Mouse (Mus musculus) urinary bladder, postnatal 25 days (tissue): ENCODE measurements around the gene Klkb1.
A peak's percentile ranks its signal among the peaks of the same experiment; 100 is the strongest.
"Not testable (repeated sequence)": the region's sequence is repeated elsewhere in the genome, so short reads cannot be mapped to it uniquely, and the experiment has no call there.

ENCODE experiments used
- DNase-seq: peaks from one replicate; pipeline ENCODE4 v3.0.0; 2022; ENCODE audit warnings: low spot score

The Klkb1 gene

GRCm38 (mm10) chr8:45294687-45295086, at the start of gene Klkb1:
Klkb1 (minus strand) TSS chr8:45294859.
- no peak for DNase-seq

DNA sequence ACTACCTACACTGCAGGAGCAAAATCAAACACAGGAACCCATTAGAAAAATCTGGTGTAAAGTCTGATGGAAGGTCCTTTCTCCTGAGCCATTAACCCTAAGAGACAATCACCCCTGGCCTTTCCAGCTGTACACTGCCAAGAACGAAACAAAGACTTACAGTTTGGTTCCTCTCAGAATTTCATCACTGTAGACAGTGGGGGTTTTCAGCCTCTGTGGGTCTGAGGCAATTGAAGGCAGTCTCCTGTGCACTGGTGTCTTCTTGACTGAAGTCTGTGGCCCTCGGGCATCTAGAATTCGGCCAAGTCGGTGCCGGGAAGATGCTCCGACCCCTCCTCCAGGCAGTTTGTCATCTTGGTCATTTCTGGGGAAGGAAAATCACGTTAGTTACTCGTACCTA, 49.6 kb upstream of the Klkb1 start:
- DNase-seq = no peak

- DNase-seq = no peak
Observed at GRCm38 (mm10) chr8:45341630-45342628, 47.3 kb upstream of the Klkb1 start.

DNA sequence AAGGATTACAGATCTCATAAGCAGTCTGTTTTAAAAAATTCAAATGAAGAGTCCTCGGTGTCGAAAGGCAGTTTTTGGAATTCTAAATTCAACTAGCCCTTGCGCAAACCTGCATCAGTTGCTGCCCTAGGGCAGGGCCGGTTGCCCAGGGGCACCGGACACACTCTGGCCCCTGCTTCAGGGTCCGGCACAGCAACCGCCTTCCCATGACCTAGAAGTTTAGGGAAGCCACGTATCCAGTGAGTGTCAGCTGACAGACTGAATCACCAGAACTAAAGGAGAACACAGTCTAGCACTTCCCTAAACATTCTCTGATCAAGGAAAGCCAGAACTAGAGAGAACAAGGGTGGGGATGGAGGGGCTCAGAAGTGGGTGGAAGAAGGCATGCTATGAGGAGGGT, 38.8 kb upstream of the Klkb1 start:
- DNase-seq = peak; percentile 17

DNA sequence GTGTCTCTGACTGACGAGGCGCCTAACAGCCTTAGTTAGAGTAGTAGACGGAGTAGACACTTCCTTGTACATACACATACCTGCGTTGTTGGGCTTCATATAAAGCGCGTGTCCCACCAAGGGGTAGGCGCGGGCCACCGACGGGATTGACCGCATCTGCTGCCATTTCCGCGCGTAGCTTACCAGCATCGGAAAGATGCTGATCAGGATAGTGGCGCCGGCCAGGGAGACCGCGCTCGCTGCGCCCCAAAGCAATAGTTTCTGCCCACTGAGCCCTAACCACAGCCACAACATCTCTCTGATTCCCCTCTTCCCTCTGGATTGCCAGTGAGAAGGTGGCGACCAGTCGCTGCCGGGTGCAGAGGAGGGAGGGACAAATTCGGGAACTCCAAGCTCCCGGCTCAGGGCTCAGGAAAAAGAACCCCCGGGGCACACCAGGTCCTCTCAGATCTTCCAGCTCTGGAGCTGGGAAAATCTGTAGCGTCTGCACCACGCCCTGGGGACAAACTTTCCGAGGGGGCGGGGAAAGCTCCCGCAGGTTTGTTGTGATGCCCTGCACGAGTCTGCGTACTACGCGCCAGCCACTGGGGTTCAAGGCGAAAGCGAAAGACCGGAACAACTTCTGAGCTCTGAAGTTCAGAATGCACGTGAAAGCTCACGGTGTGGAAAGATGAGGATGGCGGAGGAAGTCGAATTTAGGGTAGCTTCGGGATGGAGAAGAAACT, 38.2 kb upstream of the Klkb1 start, which contains the start of gene Cyp4v3:
Gene Cyp4v3 (minus strand): TSS at position 532 of the 725 bp plus-strand sequence.
- DNase-seq = peak; percentile 58

DNA sequence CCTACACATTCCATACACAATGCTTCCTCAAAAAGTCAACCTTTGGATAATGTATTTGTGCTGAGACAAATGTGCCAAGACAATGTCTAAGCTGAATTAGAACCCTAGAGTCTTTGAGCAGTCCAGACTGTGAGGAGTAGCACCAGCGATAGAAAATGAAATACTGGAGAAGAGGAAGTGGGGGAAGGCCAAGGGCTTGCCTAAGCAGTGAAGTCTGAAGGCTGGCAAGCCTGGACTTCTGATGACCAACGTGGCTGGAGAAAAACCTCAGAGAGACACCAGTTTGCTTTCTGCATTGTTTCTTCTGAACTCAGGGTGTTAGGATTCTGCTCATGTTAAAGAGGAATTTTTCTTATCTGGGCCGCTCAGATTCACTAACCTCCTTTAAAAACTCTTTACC, 36.2 kb upstream of the Klkb1 start:
- no peak for DNase-seq

- no peak for DNase-seq
Observed at GRCm38 (mm10) chr8:45329206-45329980, 34.7 kb upstream of the Klkb1 start.

GRCm38 (mm10) chr8:45327076-45327475, 32.4 kb upstream of the Klkb1 start:
- DNase-seq = not testable (repeated sequence)

GRCm38 (mm10) chr8:45324151-45324550, 29.5 kb upstream of the Klkb1 start:
- DNase-seq = no peak

- no peak for DNase-seq
Observed at GRCm38 (mm10) chr8:45321365-45321764, 26.7 kb upstream of the Klkb1 start.

DNA sequence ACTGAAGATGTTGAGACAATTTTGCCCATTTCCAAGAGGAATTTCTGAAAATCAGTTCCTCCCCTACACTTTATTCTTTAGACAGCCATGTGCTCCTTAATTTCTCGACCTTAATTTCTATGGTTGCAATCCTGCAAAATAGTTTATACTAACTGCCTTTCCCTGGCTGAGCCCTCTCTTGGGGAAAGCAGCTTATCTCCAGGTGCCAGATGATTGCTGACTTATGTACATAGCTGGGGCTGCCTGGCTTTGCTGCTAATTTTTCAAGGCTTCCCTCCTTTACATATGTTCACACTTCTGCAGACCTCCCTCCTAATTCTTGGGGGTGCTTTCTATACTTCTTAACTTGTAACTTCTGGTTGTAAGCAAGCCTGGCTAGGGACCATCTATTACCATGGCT, 26.3 kb upstream of the Klkb1 start:
- DNase-seq = no peak

DNA sequence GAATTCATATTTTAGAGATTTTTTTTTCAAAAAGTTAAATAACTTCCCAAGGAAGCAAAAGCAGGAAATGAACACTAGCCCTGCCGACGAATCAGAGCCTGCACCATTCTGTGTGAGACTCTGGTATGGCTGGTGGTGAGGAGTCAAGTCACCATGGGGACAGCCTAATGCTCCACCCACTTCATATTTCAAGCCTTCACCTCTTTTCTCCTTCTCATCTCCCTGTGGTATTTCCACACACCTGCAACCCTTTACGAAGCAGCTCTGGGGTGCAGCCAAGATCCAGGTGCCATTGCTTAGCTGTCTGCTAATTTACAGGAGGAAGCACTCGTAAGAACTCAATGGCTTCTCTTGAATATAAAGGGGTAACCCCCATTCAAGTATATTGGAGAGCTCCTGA, 16.3 kb upstream of the Klkb1 start:
- no peak for DNase-seq

GRCm38 (mm10) chr8:45308366-45308765, 13.7 kb upstream of the Klkb1 start, which contains the start of gene Gm45753:
Gm45753 (minus strand) TSS chr8:45308466.
- no peak for DNase-seq

DNA sequence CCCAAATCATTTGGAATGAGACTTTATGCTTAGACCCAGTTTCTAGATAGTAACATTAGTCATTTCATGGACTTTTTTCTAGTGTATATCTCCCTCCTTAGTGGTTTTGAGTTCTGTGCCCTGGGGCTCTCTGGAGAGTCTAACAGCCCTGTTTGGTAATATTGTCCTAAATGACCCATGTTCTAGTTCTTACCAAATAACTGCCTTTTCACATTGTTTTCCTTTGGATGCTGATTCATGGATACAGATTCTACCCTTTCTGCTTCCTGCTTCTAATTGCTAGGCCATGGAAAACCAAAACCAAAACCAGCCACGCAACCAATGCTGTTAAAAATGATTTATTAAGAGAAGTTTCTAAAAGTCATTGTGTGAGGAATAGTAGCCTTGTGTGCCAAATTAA, 10.8 kb upstream of the Klkb1 start:
- DNase-seq = no peak

- no peak for DNase-seq
Observed at GRCm38 (mm10) chr8:45304354-45304753, 9.7 kb upstream of the Klkb1 start.

DNA sequence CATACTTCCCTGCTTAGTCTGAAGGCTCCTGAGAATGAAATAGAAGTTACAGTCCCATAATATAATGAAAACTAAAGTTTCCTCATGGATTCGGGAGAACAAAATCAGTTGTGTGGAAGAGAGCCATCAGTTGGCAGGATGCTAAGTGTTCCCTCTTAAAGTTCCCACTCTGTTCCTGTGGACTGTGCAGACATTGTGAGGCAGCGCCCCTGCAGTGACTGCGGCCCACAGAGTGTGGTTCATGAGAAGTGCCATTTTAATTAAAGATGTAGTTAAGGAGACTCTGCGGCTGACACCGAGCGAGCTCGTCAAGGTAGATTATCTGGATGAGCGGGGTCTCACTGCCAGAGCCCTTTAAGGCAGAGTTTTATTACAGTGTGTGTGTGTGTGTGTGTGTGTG, 7.7 kb upstream of the Klkb1 start:
- DNase-seq = no peak

DNA sequence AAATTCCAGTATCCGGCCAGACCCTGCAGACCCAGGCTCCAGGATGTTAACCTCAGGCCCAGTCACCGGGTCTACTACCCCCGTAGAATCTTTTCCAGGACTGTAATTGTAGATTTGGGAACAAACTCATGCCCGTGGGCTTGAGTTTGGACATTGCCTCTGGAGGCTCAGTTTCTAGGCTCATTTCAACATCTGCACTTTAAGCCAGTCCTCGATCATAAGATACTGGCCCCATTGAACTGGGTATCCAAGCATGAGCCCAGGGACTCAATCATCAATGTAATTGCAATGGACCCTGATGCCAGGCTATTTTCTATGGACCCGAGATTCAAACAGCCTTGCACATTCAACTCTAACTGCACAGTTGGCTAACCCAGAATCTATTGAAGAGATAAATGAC, 617 bp upstream of the Klkb1 start:
- no peak for DNase-seq

- DNase-seq = no peak
Observed at GRCm38 (mm10) chr8:45291790-45292189, 2.9 kb downstream of the Klkb1 start.

DNA sequence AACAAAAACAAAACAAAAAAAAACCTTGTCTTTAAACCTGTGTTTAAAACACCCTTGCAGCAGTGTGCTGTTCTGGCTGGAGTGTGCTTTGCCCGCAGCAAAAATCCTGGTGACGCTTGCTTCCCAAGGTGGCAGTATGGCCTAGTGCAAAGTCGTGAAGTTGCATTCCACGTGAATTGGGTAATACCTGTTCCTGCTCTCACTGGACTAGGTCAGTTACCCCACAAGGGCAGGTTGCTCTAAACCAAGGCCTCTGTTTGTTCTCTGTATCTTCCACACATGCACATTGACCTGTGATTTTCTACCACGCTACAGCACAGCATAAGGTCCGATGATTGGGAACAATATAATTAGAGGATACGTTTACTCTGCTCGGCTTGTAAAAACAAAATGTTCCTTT, 13.0 kb downstream of the Klkb1 start:
- DNase-seq = no peak

GRCm38 (mm10) chr8:45277453-45277852, 17.2 kb downstream of the Klkb1 start:
- no peak for DNase-seq

DNA sequence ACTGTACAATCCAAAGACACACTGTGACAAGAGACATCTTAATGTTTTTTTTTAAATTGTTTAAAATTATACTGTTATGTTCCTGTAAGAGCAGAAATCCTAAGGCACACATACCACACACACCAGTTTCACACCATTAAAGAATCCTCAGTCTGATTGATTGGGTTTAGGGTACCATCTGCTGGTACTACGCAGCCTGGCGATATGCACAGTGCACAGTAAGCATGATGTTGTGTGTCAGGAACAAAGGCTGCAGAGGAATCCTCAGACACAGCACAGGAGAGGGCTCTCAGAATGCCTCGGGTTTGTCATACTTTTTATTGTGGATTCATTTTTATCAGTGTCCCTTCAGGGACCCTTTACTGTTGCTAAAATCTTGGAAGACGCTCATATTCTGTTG, 20.3 kb downstream of the Klkb1 start:
- DNase-seq = no peak

GRCm38 (mm10) chr8:45269056-45269455, 25.6 kb downstream of the Klkb1 start:
- DNase-seq = no peak
